Mouse (Mus musculus) embryonic facial prominence, embryonic 13.5 days (tissue): ENCODE measurements around the gene Tex26. TPM values are rescaled to one million over a fixed set of nuclear protein-coding genes. Genes with fewer than 3 reads are reported as not detected.

Experiments used
- ATAC-seq: fragments of 200-750 bp; cut with Nextera tagmentation; 2 replicates; pipeline ENCODE4 v1.8.0; 2017; ENCODE audit warnings: low read depth; ENCODE audit not compliant: insufficient number of reproducible peaks, insufficient read depth, low FRiP score, low TSS enrichment
- H3K27ac ChIP-seq: fragments of 300-500 bp; sonication (generic); 2 replicates; pipeline ENCODE4 v1.5.1; 2015; ENCODE audit warnings: moderate library complexity, mild to moderate bottlenecking, inconsistent platforms
- H3K27me3 ChIP-seq: fragments of 300-500 bp; sonication (generic); 2 replicates; pipeline ENCODE4 v1.6.1; 2015; ENCODE audit warnings: mild to moderate bottlenecking, inconsistent platforms
- H3K36me3 ChIP-seq: fragments of 300-500 bp; sonication (generic); 2 replicates; pipeline ENCODE4 v1.6.1; 2015; ENCODE audit warnings: mild to moderate bottlenecking, inconsistent platforms
- H3K4me1 ChIP-seq: fragments of 300-500 bp; sonication (generic); 2 replicates; pipeline ENCODE4 v1.6.1; 2015; ENCODE audit warnings: inconsistent platforms
- H3K4me2 ChIP-seq: fragments of 300-500 bp; sonication (generic); 2 replicates; pipeline ENCODE4 v1.6.1; 2015; ENCODE audit warnings: moderate library complexity, mild to moderate bottlenecking, inconsistent platforms
- H3K4me3 ChIP-seq: fragments of 300-500 bp; sonication (generic); 2 replicates; pipeline ENCODE4 v1.5.1; 2015; ENCODE audit warnings: mild to moderate bottlenecking, inconsistent platforms
- H3K9ac ChIP-seq: fragments of 300-500 bp; sonication (generic); 2 replicates; pipeline ENCODE4 v1.6.1; 2015; ENCODE audit warnings: mild to moderate bottlenecking, inconsistent platforms
- H3K9me3 ChIP-seq: fragments of 300-500 bp; sonication (generic); 2 replicates; pipeline ENCODE4 v1.6.1; 2016; ENCODE audit warnings: inconsistent platforms
- WGBS: fragments of 180-500 bp; shearing (Covaris S2); methylation state at CpG from one replicate; pipeline ENCODE4 v1.1.7; 2015; ENCODE audit warnings: mixed read lengths; 5-methylcytosine and 5-hydroxymethylcytosine counted together
- polyA plus RNA-seq: library from polyadenylated mRNA; unstranded; fragments of >200 nt; fragmentation: Nextera tagmentation; extraction: Ambion mirVana; gene quantifications from 2 replicates; pipeline ENCODE4 v1.2.1, GENCODE M21; 2015

Tex26 gene
- polyA plus RNA-seq: 0.34 TPM in 1 of 2 replicates, not detected in the other

DNA sequence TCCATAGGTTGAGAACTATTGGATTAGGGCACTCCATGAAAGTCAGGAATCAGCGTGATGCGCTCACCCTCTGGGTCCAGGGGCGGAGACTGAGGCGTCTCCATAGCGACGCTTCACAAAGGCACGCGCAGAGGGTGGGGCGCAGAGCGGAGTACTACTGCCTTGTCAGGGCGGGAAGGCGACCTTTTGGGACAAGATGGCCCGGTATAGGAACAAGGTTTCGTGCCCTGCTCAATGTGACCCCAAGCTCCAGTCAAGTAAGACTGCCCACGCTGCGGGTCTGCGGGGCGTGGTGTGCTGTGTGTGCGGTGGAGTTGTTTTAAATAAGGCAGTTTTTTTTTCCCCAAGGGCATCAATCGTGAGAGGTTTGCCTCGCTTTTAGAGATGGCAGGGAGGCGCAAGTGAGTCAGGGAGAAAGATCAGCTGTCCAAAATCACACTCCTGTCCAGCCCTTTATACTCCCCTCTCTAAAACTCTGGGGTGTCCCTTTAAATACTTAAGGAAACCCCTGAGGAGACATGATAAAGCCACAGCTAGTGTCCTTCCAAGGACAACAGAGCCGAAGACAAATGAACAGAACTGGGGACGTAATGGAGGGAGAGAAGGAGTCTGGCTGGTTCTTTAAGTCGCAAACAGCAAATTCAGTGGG lies at the start of gene Tex26:
Gene Tex26 (plus strand): TSS at position 130 of the 649 bp plus-strand sequence.
- peak within 1 kb of the TSS; percentile 92 for H3K4me2 ChIP-seq
- H3K36me3 ChIP-seq: no peaks in the 10 kb centered on the region
- H3K27ac ChIP-seq: peak within 1 kb of the TSS; percentile 86
- WGBS: under 1% methylated on average over 25 of the region's 25 CpGs
- H3K4me3 ChIP-seq: peak within 1 kb of the TSS; percentile 50
- H3K9me3 ChIP-seq: no peaks in the 10 kb centered on the region
- H3K27me3 ChIP-seq: no peaks in the 10 kb centered on the region
- peaks cover 32% of the 10 kb centered on the region for H3K4me1 ChIP-seq
- ATAC-seq: peak; percentile 74
- H3K9ac ChIP-seq: peak within 1 kb of the TSS; percentile 64

DNA sequence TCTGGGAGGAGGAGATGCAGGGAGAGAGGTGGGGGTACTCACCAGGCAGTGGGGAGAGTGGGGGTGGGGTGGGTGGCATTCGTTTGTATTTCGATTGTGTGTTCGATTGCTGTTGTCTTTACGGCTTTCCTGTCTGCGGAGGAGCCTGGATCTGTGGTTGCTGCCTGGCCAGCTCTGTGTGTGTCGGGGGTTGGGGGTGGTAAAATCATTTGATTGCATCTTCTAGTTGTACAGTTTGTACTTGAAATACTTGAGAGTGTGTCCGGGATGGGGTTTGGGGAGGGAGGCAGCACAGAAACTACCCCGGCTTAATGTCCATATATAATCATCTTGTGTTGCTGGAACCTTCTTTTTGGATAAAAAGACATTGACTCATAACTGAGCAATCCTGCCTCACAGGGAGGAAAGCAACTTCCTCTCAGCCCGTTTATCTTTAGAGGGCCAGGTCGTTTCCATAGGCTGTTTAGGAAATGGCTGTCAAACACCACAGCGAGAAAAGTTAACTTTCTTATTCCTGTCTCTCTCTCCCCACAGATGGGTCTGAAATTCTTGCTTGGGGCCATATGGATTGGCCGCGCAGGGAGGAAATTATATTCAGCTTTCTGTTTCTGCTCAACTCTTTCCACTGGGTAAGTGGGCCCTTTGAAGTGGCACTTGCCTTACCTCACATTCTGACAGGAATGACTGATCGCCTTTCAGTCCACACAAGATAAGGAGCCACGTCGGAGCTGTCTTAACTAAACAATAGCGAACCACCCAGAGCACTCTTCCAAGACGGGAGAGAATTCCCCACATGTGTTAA lies 47.7 kb upstream of the Tex26 start:
- Histone ChIP-seq H3K4me1 (peaks cover 35% of the 10 kb centered on the region), H3K27ac (peak overlapping the region; percentile 68), H3K9me3 (no peaks in the 10 kb centered on the region), H3K9ac (no peak overlapping the region), H3K4me2 (peak overlapping the region; percentile 30), H3K36me3 (no peaks in the 10 kb centered on the region), H3K27me3 (peaks cover 11% of the 10 kb centered on the region), H3K4me3 (no peak overlapping the region)
- 20% methylated on average over 18 of the region's 18 CpGs for WGBS
- ATAC-seq: no peak

DNA sequence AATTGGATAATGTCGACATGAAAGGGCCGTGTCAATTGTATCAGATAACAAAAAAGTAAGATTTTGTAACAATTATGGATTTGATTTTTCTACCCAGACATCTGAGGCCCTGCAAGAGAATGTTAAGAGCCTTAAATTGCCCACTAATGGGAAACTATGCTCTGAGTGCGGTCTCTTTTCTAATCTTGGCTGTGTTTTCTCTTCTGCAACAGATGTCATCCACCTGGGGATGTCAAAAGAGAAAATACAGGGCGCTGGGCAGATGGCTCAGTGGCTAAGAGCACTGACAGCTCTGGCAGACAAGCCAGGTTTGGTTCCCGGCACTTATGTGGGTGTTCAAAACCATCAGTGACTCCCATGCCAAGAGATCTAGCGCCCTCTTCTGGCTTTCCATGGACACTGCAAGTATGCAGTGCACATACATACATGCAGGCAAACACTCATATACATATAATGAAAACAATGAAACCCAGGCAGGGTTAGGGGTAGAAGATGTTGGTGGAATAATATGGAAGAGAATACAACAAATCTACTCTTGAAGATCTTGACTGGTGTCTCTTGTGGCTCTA lies 47.0 kb upstream of the Tex26 start:
- Histone ChIP-seq H3K4me3 (no peak overlapping the region), H3K9ac (no peak overlapping the region), H3K4me1 (peaks cover 35% of the 10 kb centered on the region), H3K4me2 (peak overlapping the region; percentile 30; the same call in 1 of the 2 replicates), H3K27me3 (peaks cover 16% of the 10 kb centered on the region), H3K9me3 (no peaks in the 10 kb centered on the region), H3K27ac (peak overlapping the region; percentile 68), H3K36me3 (no peaks in the 10 kb centered on the region)
- WGBS: 31% methylated on average over 6 of the region's 6 CpGs
- no peak for ATAC-seq

DNA sequence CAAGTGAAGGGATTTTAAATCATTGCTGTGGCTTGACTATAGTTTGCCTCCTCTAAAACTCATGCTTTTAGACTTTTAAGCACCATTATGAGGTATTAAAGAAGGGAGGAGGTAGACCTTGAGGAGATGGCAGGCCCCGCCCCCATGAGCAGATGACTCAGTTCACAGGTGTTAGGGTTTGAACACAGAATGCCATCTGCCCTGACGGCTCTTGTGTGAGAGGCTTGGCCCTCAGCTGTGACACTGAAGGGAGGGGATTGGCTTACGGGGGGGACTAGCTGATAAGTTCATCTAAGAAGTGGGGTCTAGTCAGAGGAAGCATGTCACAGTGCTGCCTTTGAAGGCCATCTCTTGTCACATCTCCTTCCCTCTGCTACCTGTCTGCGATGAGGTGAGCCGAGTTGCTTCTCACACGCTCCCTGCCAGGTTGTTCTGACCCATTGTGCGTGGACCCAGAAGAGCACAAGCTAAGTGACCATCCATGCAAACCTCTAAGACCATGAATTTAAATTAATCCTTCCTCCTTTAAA lies 37.9 kb upstream of the Tex26 start:
- Histone ChIP-seq H3K36me3 (no peaks in the 10 kb centered on the region), H3K27me3 (peaks cover 5% of the 10 kb centered on the region; the same call in 1 of the 2 replicates), H3K27ac (no peak overlapping the region), H3K9ac (no peak overlapping the region), H3K4me1 (peaks cover 18% of the 10 kb centered on the region), H3K9me3 (0 out of 2 replicates have a peak, but pooled peaks cover 3% of the 10 kb centered on the region), H3K4me3 (no peak overlapping the region), H3K4me2 (no peak overlapping the region)
- ATAC-seq: no peak
- 87% methylated on average over 7 of the region's 7 CpGs for WGBS

DNA sequence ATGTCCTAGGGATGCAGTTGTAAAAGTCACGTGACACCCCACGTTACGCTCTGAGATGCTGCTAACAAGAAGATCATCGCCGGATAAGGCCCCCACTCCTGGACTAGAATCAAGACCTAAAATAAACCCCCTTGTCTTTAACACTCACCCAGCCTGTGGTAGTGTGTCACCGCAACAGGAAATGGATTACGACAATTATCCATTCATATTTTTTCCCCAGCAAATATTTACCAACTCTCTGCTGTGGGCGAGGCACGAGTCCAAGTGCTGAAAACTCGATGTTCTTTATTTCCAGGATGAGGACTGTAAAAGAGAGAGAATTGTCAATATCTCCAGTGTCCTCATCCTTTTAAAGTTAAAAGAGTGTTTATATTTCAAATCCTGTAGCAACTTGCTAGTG lies 37.4 kb upstream of the Tex26 start:
- WGBS: 86% methylated on average over 10 of the region's 10 CpGs
- no peak for ATAC-seq
- Histone ChIP-seq H3K36me3 (no peaks in the 10 kb centered on the region), H3K27me3 (peaks cover 5% of the 10 kb centered on the region; the same call in 1 of the 2 replicates), H3K4me3 (no peak overlapping the region), H3K9me3 (0 out of 2 replicates have a peak, but pooled peaks cover 3% of the 10 kb centered on the region), H3K4me2 (no peak overlapping the region), H3K27ac (no peak overlapping the region), H3K9ac (no peak overlapping the region), H3K4me1 (peaks cover 21% of the 10 kb centered on the region)

DNA sequence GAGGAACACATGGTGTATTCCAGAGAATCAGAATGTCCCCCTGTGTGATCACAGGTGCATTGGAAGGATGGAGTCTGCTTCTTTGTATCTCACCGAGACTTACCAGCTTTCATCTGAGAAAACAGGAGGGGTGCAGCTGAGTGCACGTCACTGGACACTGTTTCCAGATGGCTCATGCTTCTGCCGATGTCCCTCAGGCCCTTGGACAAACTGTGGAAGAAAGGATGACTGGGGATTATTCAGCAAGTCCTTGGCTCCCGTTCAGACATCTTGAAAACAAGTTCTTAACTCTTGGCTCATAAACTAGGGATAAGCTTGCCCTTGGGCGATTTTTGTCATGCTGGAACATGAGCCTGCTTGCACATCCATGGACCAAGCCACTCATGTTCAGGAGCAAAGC lies 36.1 kb upstream of the Tex26 start:
- Histone ChIP-seq H3K9me3 (peaks cover 6% of the 10 kb centered on the region; the same call in 1 of the 2 replicates), H3K27me3 (0 out of 2 replicates have a peak, but pooled peaks cover 3% of the 10 kb centered on the region), H3K9ac (no peak overlapping the region), H3K27ac (no peak overlapping the region), H3K4me2 (no peak overlapping the region), H3K4me3 (no peak overlapping the region), H3K36me3 (no peaks in the 10 kb centered on the region), H3K4me1 (peaks cover 21% of the 10 kb centered on the region)
- ATAC-seq: no peak
- 49% methylated on average over 5 of the region's 5 CpGs for WGBS

DNA sequence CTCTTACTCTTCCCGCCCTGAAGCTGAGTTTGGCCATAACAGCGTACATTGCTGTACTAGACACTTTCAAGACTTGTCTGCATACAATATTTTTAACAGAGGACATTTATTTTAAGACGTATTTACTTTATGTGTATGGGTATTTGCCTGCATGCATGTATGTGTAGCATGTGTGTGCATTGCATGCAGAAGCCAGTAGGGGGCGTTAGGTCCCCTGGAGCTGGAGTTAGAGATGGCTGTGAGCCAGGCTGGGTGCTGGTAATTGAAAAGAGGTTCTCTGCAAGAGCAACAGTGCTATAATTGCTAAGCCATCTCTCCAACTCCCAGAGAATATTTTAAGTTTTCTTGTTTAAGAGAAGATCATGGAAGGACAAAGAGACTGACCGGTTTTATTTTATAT lies 34.8 kb upstream of the Tex26 start:
- no peak overlapping the region for H3K9ac ChIP-seq
- no peak for ATAC-seq
- peaks cover 21% of the 10 kb centered on the region for H3K4me1 ChIP-seq
- 0 out of 2 replicates have a peak, but pooled peaks cover 4% of the 10 kb centered on the region for H3K27me3 ChIP-seq
- no peak overlapping the region for H3K4me3 ChIP-seq
- 83% methylated on average over 5 of the region's 5 CpGs for WGBS
- H3K36me3 ChIP-seq: no peaks in the 10 kb centered on the region
- no peak overlapping the region for H3K4me2 ChIP-seq
- H3K27ac ChIP-seq: no peak overlapping the region
- peaks cover 6% of the 10 kb centered on the region; the same call in 1 of the 2 replicates for H3K9me3 ChIP-seq

DNA sequence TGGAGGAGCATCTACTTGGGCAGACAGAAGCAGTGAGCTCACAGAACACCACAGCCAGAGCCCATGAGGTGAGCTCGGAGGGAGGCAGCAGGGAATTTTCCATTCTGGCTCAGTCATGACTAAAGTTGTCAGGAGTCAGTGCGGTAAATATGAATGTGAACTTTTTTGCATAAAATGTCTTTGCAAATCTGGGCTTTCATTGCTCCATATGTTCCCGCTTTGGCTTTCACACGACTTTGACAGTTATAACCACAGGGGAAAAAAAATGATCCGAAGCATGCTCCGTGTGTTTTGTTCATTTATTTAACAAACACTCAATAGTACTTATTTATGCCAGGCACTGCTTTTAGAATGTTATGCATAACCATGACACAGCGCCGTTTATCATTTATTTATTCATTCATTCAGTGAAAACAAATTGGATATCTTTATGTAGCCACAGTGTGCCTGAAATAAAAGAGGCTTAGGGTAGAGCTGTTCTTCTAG lies 32.6 kb upstream of the Tex26 start:
- Histone ChIP-seq H3K9me3 (peaks cover 6% of the 10 kb centered on the region; the same call in 1 of the 2 replicates), H3K4me3 (no peak overlapping the region), H3K27me3 (peaks cover 16% of the 10 kb centered on the region), H3K36me3 (no peaks in the 10 kb centered on the region), H3K27ac (peak overlapping the region; percentile 44; the same call in 1 of the 2 replicates), H3K9ac (no peak overlapping the region), H3K4me1 (peaks cover 30% of the 10 kb centered on the region), H3K4me2 (no peak overlapping the region)
- WGBS: 50% methylated on average over 8 of the region's 8 CpGs
- ATAC-seq: no peak

DNA sequence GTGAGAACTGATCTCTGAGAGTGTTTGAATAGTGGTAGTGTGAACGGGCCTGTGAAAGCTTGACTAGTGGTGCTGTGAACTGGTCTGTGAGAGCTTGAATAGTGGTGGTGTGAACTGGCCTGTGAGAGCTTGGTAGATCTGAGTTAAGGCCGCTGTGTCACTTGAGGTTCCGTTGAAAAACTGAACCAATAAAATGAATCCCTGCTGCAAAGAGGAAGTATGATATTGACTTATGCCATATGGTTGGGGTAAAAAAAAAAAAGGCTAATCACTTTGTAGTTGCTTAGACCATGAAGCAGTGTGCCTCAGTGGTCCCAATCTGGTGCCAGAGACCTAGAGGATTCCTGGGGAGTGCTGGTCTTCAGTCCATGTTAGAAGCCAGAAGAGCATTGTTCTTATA lies 30.0 kb upstream of the Tex26 start:
- Histone ChIP-seq H3K36me3 (no peaks in the 10 kb centered on the region), H3K4me3 (no peak overlapping the region)
- 88% methylated on average over 3 of the region's 3 CpGs for WGBS

DNA sequence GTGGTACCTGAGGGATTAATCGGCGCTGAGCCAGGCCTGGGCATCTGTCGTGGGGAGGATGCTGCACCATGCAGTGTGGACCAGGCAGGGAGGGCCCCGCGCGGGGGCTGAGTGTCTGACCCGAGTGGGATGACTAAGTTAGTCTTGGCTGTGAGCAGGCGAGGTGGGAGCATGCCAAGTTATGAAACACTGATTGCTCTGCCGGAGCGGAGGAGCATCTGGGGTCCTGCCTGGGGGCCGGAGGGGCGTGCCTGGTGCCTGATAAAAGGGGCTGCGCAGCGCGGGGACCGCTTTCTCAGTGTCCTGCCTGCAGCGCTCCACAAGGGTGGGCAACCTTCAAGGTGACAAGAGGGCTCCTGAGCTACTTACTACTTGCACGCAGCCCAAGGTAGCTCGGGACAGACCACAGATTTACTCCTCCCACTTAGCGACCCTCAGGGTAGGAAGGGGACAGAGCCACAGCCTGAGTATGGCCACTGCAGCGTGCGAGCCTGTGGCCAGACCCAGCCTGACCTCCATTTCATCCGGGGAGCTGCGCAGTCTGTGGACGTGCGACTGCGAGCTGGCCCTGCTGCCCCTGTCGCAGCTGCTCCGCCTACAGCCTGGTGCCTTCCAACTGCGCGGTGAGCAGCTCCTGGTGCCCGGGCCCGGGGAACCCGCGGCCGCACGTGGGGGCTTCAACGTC lies 27.8 kb upstream of the Tex26 start, which contains the start of gene Medag:
Gene Medag (plus strand): TSS at position 241 of the 685 bp plus-strand sequence.
- peaks cover 17% of the 10 kb centered on the region for H3K4me1 ChIP-seq
- peak within 1 kb of the TSS; percentile 74 for H3K4me2 ChIP-seq
- peak; percentile 61; the same call in 1 of the 2 replicates for ATAC-seq
- H3K27me3 ChIP-seq: peaks cover 29% of the 10 kb centered on the region
- no peak within 1 kb of the TSS for H3K27ac ChIP-seq
- H3K9me3 ChIP-seq: peaks cover 3% of the 10 kb centered on the region; the same call in 1 of the 2 replicates
- 3% methylated on average over 38 of the region's 38 CpGs for WGBS
- H3K36me3 ChIP-seq: no peaks in the 10 kb centered on the region
- H3K4me3 ChIP-seq: peak within 1 kb of the TSS; percentile 41
- peak within 1 kb of the TSS; percentile 64 for H3K9ac ChIP-seq

More for the DNA sequence above, 30.0 kb upstream of the Tex26 start:
- no peak overlapping the region for H3K4me2 ChIP-seq
- ATAC-seq: no peak
- peaks cover 29% of the 10 kb centered on the region for H3K27me3 ChIP-seq
- H3K4me1 ChIP-seq: peaks cover 31% of the 10 kb centered on the region
- H3K9me3 ChIP-seq: peaks cover 4% of the 10 kb centered on the region; the same call in 1 of the 2 replicates
- no peak overlapping the region for H3K9ac ChIP-seq
- no peak overlapping the region for H3K27ac ChIP-seq
